Mouse (Mus musculus): ENCODE data around the gene Fuk. TPM values are rescaled to one million over a fixed set of nuclear protein-coding genes. Genes with fewer than 3 reads are reported as not detected.
A peak's percentile ranks its signal among the peaks of the same experiment; 100 is the strongest.

Gene Fuk
- polyA plus RNA-seq (2015; fragmentation: Nextera tagmentation; extraction: Ambion mirVana): 8.5 and 8.7 TPM in 2 replicates

GRCm38 (mm10) chr8:110901839-110902578 is at the start of gene Fuk:
Fuk (minus strand) TSS chr8:110902488.
- WGBS: 3% methylated on average over 30 of the region's 30 CpGs
- peak; percentile 97 for ATAC-seq (replicated peaks)

GRCm38 (mm10) chr8:110950065-110950484 is 47.8 kb upstream of the Fuk start:
- 86% methylated on average over 17 of the region's 17 CpGs for WGBS
- Histone ChIP-seq H3K4me3 (no peak overlapping the region), H3K36me3 (no peaks in the 10 kb centered on the region), H3K4me1 (no peaks in the 10 kb centered on the region), H3K4me2 (replicated peaks) (no peak overlapping the region), H3K27me3 (no peaks in the 10 kb centered on the region), H3K9ac (replicated peaks) (no peak overlapping the region), H3K9me3 (no peaks in the 10 kb centered on the region), H3K27ac (replicated peaks) (no peak overlapping the region)
- no peak for ATAC-seq (replicated peaks)

More at GRCm38 (mm10) chr8:110901839-110902578, at the start of gene Fuk:
- peak within 1 kb of the TSS; percentile 66 for H3K9ac ChIP-seq (replicated peaks)
- H3K9me3 ChIP-seq: no peaks in the 10 kb centered on the region
- H3K4me2 ChIP-seq (replicated peaks): peak within 1 kb of the TSS; percentile 63
- no peaks in the 10 kb centered on the region for H3K27me3 ChIP-seq
- H3K4me1 ChIP-seq: peaks cover 3% of the 10 kb centered on the region; the same call in 1 of the 2 replicates
- H3K4me3 ChIP-seq: peak within 1 kb of the TSS; percentile 75
- H3K36me3 ChIP-seq: 0 out of 2 replicates have a peak, but pooled peaks cover 6% of the 10 kb centered on the region
- no peak within 1 kb of the TSS for H3K27ac ChIP-seq (replicated peaks)

- Histone ChIP-seq H3K4me1 (no peaks in the 10 kb centered on the region), H3K4me2 (replicated peaks) (no peak overlapping the region), H3K27me3 (no peaks in the 10 kb centered on the region), H3K4me3 (no peak overlapping the region), H3K9ac (replicated peaks) (no peak overlapping the region), H3K9me3 (no peaks in the 10 kb centered on the region), H3K27ac (replicated peaks) (no peak overlapping the region), H3K36me3 (no peaks in the 10 kb centered on the region)
- WGBS: 81% methylated on average over 4 of the region's 4 CpGs
- ATAC-seq (replicated peaks): no peak
Measured at GRCm38 (mm10) chr8:110945716-110946115, 43.4 kb upstream of the Fuk start.

GRCm38 (mm10) chr8:110944276-110944876 is 42.1 kb upstream of the Fuk start:
- H3K4me3 ChIP-seq: no peak overlapping the region
- H3K9ac ChIP-seq (replicated peaks): no peak overlapping the region
- no peak overlapping the region for H3K4me2 ChIP-seq (replicated peaks)
- ATAC-seq (replicated peaks): no peak
- H3K36me3 ChIP-seq: no peaks in the 10 kb centered on the region
- no peaks in the 10 kb centered on the region for H3K27me3 ChIP-seq
- WGBS: 92% methylated on average over 7 of the region's 7 CpGs
- H3K9me3 ChIP-seq: no peaks in the 10 kb centered on the region
- no peak overlapping the region for H3K27ac ChIP-seq (replicated peaks)
- H3K4me1 ChIP-seq: no peaks in the 10 kb centered on the region

- H3K36me3 ChIP-seq: no peaks in the 10 kb centered on the region
- no peak overlapping the region for H3K4me2 ChIP-seq (replicated peaks)
- no peaks in the 10 kb centered on the region for H3K27me3 ChIP-seq
- WGBS: 48% methylated on average over 10 of the region's 10 CpGs
- H3K9me3 ChIP-seq: no peaks in the 10 kb centered on the region
- peaks cover 11% of the 10 kb centered on the region for H3K4me1 ChIP-seq
- no peak overlapping the region for H3K27ac ChIP-seq (replicated peaks)
- ATAC-seq (replicated peaks): no peak
- no peak overlapping the region for H3K4me3 ChIP-seq
- no peak overlapping the region for H3K9ac ChIP-seq (replicated peaks)
Measured at GRCm38 (mm10) chr8:110941453-110941948, 39.2 kb upstream of the Fuk start.

GRCm38 (mm10) chr8:110940682-110941452 is 38.6 kb upstream of the Fuk start:
- no peak overlapping the region for H3K9ac ChIP-seq (replicated peaks)
- no peak overlapping the region for H3K4me2 ChIP-seq (replicated peaks)
- WGBS: 90% methylated on average over 15 of the region's 15 CpGs
- ATAC-seq (replicated peaks): no peak
- no peaks in the 10 kb centered on the region for H3K27me3 ChIP-seq
- H3K27ac ChIP-seq (replicated peaks): no peak overlapping the region
- H3K36me3 ChIP-seq: no peaks in the 10 kb centered on the region
- no peak overlapping the region for H3K4me3 ChIP-seq
- no peaks in the 10 kb centered on the region for H3K9me3 ChIP-seq
- peaks cover 14% of the 10 kb centered on the region for H3K4me1 ChIP-seq

GRCm38 (mm10) chr8:110938882-110939589 is 36.7 kb upstream of the Fuk start:
- H3K9ac ChIP-seq (replicated peaks): no peak overlapping the region
- 67% methylated on average over 6 of the region's 6 CpGs for WGBS

GRCm38 (mm10) chr8:110936217-110936616 is 33.9 kb upstream of the Fuk start:
- no peak for ATAC-seq (replicated peaks)

More at GRCm38 (mm10) chr8:110938882-110939589, 36.7 kb upstream of the Fuk start:
- Histone ChIP-seq H3K4me3 (no peak overlapping the region), H3K4me1 (peaks cover 14% of the 10 kb centered on the region), H3K4me2 (replicated peaks) (no peak overlapping the region), H3K27me3 (no peaks in the 10 kb centered on the region), H3K9me3 (no peaks in the 10 kb centered on the region), H3K27ac (replicated peaks) (no peak overlapping the region), H3K36me3 (no peaks in the 10 kb centered on the region)
- no peak for ATAC-seq (replicated peaks)

GRCm38 (mm10) chr8:110933272-110933671 is 31.0 kb upstream of the Fuk start:
- H3K36me3 ChIP-seq: no peaks in the 10 kb centered on the region
- ATAC-seq (replicated peaks): no peak
- H3K9me3 ChIP-seq: no peaks in the 10 kb centered on the region
- peaks cover 8% of the 10 kb centered on the region; the same call in 1 of the 2 replicates for H3K4me1 ChIP-seq
- 93% methylated on average over 2 of the region's 2 CpGs for WGBS
- H3K27ac ChIP-seq (replicated peaks): no peak overlapping the region
- no peak overlapping the region for H3K9ac ChIP-seq (replicated peaks)
- no peak overlapping the region for H3K4me3 ChIP-seq
- no peak overlapping the region for H3K4me2 ChIP-seq (replicated peaks)
- no peaks in the 10 kb centered on the region for H3K27me3 ChIP-seq

More at GRCm38 (mm10) chr8:110936217-110936616, 33.9 kb upstream of the Fuk start:
- Histone ChIP-seq H3K9me3 (no peaks in the 10 kb centered on the region), H3K27ac (replicated peaks) (no peak overlapping the region), H3K9ac (replicated peaks) (no peak overlapping the region), H3K27me3 (no peaks in the 10 kb centered on the region), H3K4me2 (replicated peaks) (no peak overlapping the region), H3K4me3 (no peak overlapping the region), H3K4me1 (peaks cover 14% of the 10 kb centered on the region), H3K36me3 (no peaks in the 10 kb centered on the region)
- 78% methylated on average over 12 of the region's 12 CpGs for WGBS

GRCm38 (mm10) chr8:110932444-110932843 is 30.2 kb upstream of the Fuk start:
- 87% methylated on average over 3 of the region's 3 CpGs for WGBS
- no peaks in the 10 kb centered on the region for H3K36me3 ChIP-seq

GRCm38 (mm10) chr8:110931176-110931939 is 29.1 kb upstream of the Fuk start:
- no peak for ATAC-seq (replicated peaks)
- peaks cover 8% of the 10 kb centered on the region for H3K4me1 ChIP-seq
- WGBS: 71% methylated on average over 12 of the region's 12 CpGs
- H3K9ac ChIP-seq (replicated peaks): no peak overlapping the region
- no peak overlapping the region for H3K27ac ChIP-seq (replicated peaks)
- H3K27me3 ChIP-seq: no peaks in the 10 kb centered on the region
- no peaks in the 10 kb centered on the region for H3K9me3 ChIP-seq
- H3K4me3 ChIP-seq: no peak overlapping the region
- H3K36me3 ChIP-seq: no peaks in the 10 kb centered on the region
- H3K4me2 ChIP-seq (replicated peaks): no peak overlapping the region

More at GRCm38 (mm10) chr8:110932444-110932843, 30.2 kb upstream of the Fuk start:
- no peak overlapping the region for H3K27ac ChIP-seq (replicated peaks)
- no peak overlapping the region for H3K9ac ChIP-seq (replicated peaks)
- H3K4me2 ChIP-seq (replicated peaks): no peak overlapping the region
- ATAC-seq (replicated peaks): no peak
- no peaks in the 10 kb centered on the region for H3K27me3 ChIP-seq
- peaks cover 8% of the 10 kb centered on the region; the same call in 1 of the 2 replicates for H3K4me1 ChIP-seq
- no peaks in the 10 kb centered on the region for H3K9me3 ChIP-seq
- H3K4me3 ChIP-seq: no peak overlapping the region

Measured in forebrain, embryonic 15.5 days (tissue).